Mouse (Mus musculus): ENCODE results near the gene Glrx.
"Not testable (repeated sequence)": the region's sequence is repeated elsewhere in the genome, so short reads cannot be mapped to it uniquely, and the experiment has no call there.

The Glrx gene

GRCm38 (mm10) chr13:75839719-75840481 is at the start of gene Glrx:
Gene Glrx (plus strand): TSS chr13:75839868.
- peak; percentile 67 to 73 for DNase-seq

DNA sequence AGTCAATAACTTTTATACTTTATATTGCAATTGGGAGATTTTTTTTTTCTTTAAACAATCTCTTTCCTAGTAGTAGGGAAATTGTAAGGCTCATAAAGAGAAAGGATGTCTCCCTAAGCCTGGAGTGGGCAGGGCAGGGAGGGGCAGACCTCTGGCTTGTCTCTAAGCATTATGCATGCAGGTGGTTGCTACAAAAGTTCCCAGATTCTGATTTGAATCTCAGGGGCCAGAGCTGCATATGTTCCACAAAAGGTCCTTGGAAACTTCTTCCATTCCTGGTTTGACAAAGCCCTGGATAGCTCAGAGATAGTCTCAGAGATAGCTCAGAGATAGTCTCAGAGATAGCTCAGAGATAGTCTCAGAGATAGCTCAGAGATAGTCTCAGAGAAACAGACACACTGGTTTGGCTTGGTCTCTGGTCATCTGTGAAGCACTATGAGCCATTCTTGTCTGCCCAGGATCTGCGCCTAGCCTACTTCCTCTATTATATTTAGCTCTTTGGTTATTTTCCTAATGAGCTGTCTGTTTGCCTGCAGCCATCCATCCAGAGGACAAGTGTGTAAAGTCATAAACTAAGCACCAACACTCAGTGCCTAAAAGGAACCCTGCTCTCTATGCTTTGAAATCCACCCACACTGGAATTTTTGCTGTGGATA is 49.0 kb upstream of the Glrx start:
- DNase-seq = no peak

DNA sequence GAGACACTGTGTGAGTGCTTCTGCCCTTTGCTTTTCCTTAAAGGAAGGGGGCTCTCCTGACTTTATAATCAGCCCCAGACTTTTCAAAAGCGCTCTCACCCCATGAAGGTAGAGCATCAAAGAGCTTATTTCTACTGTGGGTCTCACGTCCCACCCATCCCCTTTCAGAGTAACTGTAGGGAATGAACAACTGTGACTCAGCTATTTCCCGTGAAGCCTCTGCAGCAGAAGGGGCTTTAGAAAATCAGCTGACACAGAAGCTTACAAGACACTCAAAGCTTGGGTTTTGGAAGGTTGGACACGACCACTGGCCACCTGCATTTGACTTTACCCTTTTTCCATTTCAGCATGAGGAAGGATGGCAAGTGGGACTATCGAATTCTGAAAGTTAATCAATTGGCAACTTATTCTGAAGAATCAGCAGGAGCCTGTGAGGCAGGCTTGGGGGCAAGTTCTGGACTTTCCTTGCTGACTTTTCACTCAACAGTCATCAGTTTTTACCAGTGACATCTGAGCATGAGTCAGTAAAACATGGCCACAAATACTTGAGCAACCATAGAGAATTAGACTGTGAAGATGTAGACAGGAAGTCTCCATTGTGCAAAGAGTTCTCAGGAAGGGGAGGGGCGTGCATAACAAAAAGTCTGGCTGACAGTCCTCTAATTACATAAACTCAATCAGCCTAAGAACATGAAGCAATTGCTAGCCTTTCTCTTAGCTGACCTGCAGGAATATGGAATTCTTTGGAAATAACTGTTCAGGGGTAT is 45.6 kb upstream of the Glrx start:
- DNase-seq = no peak

DNA sequence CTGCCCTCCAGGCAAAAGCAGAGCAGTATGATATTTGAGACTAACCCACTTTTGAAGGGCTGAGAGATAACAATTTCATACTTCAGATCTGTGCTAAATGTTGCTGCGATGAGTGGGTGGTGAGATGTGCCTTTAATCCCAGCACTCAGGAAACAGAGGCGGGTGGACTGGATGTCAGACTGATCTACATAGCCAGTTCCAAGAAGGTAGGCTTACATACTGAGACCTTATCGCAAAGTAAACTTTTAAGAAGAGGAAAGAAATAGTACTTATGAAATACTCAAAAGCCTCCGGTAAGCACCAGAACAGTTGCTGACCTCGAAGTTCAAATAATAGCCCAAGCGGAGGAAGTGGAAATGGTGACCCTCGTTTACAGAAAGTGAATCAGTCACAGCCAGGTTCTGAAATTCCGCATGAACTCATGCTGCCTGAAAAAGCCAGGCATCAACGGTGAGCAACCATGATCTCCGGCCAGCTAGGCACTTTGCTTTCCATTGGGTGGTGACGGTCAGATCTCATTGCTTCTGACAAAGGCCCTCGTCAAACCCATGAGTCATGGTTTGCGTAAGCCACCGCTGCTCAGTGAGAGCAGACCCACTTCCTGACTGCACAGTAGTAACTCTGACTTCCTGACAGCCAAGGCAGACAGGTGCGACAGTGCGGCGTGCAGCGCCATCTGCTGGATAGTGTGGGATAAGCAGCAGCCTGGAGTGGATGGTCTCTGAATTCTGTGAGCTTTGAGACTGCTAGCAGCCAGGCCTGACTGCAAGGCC is 42.1 kb upstream of the Glrx start:
- peak; percentile 94 to 96 for DNase-seq

DNA sequence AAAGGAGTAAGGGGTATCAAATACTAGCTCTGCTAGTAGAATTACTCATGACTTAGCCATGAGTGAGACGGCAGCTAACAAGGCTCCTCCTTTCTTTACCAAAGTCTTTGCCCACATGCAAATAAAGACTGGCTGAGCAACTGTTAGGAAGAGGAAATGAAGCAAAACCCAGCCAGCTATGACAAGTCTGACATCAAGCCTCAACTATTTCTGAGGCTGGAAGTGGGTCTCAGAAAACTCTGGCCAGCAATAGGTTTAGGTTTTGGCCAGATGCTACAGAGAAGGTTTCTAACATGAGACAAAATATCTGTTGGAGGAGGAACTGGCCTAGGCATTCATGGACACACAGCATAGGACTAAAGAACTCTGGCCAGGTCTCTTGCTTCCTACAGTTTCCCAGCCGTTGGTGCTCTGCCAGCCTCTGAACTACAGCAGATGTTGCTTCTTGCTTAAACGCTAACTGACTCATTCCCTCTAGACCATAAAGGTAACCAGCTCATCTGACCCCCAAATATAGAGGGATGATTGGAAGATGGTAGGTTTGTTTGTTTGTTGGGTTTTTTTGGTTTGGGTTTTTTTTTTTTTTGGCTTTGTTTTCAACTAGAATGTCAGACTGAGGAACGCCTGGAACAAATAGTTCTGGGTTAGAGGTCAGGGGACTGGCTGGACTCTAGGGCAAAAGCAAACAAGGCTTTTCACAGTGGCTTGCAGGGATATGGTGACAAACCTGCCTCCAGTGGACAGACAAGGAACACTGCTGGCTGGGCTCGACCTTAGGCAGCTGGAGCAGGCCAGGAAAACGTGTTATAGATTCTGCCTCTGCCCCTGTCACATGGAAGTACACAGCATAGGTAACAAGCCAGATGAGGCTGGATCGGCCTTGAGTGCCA is 41.0 kb upstream of the Glrx start:
- peak; percentile 4 to 7 for DNase-seq

DNA sequence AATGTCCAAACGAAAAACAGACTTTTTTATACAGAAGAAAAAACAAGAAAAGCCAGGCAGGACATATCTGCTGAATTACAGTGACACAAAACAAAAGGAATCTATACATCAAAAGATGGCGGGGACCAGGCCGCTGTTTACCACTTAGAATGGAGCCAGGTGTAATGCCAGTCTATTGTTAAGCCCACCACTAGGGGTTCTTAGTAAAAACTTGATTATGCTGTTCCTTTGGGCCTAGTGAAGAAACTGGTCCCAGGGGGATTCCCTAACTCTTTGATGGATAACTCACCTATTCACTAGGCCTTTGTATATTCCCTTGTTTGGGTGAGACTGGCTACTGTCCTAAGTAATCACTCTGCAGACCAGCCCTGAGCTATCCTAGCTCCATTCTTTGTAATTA is 40.2 kb upstream of the Glrx start:
- DNase-seq = no peak

DNA sequence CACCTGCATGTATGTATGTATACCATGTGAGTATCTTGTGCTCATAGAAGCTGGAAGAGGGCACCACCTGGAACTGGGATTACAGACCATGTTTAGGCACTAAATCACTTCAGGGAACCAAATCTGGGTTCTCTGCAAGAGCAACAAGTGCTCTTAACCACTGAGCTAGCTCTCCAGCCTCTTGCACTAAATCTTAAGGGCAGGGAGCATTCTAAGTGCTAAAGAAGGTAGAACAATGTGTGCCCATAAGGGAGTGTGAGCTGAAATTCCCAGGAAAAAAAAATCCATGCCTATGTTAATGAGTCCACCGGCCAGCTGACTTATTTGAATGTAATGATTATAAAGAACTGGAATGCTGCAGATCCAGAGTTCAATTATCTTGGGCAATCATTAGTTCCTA is 31.7 kb upstream of the Glrx start:
- DNase-seq = no peak

DNA sequence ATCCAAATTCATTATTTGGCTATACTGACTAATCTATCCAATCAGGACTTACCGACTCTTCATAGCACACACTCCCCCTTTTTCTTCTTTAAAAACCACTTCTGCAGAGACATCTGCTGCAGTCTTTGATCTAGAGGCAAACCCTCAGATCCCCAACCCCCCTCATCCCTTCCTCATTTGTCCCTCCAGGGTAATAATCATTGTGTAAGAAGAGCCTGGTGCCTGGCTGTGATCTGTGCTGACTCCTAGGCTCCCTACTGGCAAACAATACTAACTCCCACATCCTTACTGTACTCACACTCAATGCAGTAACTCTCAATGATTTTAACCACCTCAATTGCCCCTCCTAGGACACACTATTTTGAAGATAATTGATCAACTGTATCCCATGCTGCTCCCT is 29.7 kb upstream of the Glrx start:
- DNase-seq = no peak

GRCm38 (mm10) chr13:75817183-75817582 is 22.5 kb upstream of the Glrx start:
- DNase-seq = no peak

DNA sequence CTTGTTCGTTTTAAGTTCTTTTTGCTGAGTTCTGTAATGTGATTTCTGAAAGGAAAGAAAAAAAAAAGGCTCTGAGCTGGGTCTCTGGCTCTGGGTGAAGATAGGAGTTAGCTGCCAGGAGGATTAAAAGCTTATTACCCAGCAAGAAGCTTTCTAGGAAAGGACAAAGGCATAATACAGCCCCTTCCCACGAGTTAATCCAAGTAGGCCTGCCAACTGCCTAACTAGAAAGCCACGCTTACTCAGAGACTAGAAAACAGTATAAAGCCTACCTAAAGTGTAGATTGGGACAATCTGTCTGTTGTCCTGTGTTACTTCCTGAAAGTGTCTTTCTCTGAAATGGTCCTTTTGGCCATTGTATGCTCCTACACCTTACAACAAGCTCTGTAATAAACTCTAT is 21.2 kb upstream of the Glrx start:
- no peak for DNase-seq

DNA sequence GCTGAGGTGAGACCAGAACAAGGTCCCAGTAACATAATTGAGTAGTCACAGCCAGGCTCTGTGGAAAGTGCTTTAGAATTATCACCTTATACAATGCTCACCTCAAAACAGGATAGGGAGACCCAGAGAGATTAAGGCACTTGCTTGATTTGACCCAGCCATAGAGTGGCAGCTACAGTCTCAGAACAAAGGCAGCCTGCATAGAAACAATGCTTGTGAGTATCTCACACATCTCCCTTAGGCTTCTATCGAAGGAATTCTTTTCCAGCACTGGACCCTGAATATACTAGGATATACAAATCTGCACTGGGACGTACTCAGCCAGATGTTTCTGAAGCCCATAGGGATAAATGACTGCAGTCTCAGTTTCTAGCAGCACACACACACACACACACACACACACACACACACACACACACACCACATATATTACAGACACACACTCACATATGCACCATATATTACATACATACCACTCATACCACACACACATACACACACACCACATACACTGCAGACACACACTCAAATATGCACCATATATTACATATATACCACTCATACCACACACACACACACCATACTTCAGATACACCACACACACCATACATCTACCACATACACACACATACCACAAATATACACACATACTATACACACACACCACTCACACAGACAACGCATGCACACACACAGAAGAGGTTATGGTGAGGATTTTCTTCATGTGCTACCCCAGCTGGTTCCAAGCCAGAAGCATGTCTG is 20.5 kb upstream of the Glrx start:
- DNase-seq = no peak

DNA sequence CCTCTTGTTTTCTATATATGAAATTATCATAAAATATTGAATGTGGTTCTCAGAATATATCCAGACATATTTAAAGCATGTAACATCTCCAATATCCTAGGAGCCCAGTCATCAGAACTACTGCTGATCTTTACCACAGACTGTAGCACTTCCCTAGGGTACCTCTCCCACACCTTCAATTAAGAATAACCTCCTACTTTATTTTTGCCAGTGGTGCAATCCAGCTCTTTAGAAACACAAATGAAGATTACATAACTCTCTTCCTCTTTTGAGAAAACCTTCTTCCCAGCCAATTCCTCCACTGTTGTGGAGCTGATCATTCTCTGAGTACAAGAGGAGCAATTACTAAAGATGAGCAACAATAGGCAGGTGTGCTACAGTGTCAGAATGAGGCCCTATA is 19.8 kb upstream of the Glrx start:
- no peak for DNase-seq

GRCm38 (mm10) chr13:75822366-75822765 is 17.3 kb upstream of the Glrx start:
- not testable (repeated sequence) for DNase-seq

DNA sequence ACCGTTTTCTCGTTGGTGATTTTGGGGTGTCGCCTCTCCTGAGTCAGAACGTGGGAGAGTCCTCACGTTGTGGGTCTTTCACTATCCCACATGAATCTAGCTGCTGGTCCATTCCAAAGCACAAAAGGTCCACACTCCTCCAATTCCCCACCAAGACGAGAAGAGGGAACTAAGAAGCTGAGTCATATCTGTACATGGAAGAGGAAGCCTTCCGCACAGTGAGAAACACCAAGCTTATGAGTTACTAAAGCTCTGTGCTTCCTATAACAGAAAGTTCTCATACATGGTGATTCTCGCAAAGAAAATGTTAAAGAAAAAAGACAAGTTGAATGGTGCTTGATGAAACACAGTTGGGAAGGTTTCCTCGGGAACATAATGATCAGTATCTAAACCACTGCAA is 16.5 kb upstream of the Glrx start:
- DNase-seq = no peak

DNA sequence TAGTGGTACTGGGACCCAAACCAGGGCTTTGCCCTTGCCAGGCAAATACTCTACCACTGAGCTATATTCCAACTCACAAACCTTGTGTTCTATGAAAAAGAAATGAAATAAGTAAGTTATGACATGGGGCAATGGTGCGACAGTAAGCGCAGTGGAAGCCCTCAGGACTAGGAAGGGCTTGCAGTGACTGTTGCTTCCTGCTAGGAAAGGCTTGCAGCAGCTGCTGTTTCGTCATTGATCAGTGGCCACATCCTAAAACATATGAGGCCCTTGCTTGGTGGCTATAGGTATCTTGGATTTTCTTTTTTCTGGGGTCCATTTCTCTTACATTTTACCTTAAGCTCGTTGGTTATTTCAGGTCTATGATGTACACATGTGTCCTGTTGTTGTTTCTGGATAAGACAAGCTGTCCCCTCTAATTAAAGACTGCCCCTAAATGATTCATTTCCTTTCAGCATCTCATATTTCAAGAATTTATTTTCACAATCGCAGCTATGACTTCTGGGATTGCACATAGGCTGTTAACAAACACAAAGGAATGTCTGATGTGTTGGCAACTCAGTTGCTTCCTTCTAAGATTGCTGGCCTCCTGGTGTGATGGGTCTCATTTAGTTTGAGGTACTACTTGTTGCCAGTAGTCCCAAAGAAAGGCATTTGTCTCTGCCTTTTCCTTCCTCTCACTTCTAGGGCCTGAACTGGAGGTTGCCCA is 14.9 kb upstream of the Glrx start:
- DNase-seq = no peak

DNA sequence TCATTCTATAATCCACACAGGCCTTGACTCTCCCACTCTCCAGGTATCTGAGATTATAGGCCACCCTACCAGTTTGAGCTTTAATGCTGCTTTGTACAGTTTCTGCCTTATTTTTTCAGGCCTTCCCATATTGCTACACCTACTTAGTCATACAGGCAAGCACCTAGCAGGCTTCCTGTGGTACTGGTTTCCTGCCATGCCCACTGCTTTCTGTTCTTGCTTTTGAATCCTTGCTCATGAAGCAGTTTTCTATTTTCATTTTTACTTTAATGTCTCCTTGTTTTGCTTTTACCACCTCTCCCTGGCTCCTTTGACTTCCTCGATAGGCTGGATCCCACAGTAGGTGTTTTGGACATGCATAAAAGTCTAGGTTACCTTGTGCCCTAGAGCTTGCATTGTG is 14.3 kb upstream of the Glrx start:
- no peak for DNase-seq

DNA sequence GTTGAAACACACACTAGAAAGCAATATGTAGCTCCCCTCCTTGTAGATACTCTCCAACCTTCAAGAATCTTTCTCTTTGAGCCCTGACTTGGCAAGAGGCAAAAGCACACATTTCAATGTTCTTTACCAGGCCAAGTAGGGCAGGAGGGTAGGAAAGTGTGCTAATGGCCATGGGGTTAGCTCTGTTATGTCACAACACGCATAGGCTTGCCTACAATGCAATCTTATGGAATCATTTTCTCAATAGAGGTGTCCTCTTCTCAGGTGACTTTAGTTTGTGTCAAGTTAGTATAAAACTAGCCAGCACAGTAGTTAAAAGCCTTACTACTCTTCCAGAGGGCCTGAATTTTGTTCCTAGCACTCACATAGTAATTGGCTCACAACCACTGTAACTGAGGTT is 9.0 kb upstream of the Glrx start:
- no peak for DNase-seq

GRCm38 (mm10) chr13:75831710-75832109 is 8.0 kb upstream of the Glrx start:
- DNase-seq = no peak

DNA sequence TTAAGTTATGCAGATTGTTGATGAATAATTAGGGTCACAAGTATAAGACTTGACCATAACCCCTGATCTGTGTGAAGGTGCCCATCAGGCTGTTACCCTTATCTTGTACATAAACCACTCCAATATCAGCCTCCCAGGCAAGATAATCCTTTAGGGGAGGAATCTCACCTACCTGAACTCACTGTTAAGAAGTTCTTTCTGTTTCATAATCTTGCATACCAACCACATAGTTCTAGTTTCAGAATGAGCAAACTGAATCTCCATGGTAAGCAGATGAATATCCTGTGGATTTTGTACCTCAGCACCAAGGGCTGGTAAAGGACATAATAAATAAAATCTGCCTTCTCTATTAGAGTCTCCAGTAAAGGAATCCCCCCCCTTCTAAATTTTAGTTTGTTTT is 7.0 kb upstream of the Glrx start:
- no peak for DNase-seq

- peak; percentile 79 to 86 for DNase-seq
Observed at GRCm38 (mm10) chr13:75833499-75833898, 6.2 kb upstream of the Glrx start.

- DNase-seq = no peak
Observed at GRCm38 (mm10) chr13:75835461-75835860, 4.2 kb upstream of the Glrx start.
